Mouse (Mus musculus) small intestine, adult 2 months (tissue): ENCODE data around the gene Prr36.

ENCODE experiments used
- CTCF ChIP-seq: fragments of 200-500 bp; IDR thresholded peaks from 2 replicates; pipeline ENCODE4 v1.5.1; 2012; ENCODE audit warnings: low read depth, mild to moderate bottlenecking, control low read depth, inconsistent platforms, low read length, moderate library complexity, mixed read lengths; ENCODE audit not compliant: insufficient replicate concordance, insufficient read length; ENCODE audit errors: extremely low read depth
- POLR2A ChIP-seq: fragments of 200-500 bp; IDR thresholded peaks from 2 replicates; pipeline ENCODE4 v1.6.1; 2012; ENCODE audit warnings: low read depth, mild to moderate bottlenecking, control low read depth, inconsistent platforms, low read length, moderate library complexity

DNA sequence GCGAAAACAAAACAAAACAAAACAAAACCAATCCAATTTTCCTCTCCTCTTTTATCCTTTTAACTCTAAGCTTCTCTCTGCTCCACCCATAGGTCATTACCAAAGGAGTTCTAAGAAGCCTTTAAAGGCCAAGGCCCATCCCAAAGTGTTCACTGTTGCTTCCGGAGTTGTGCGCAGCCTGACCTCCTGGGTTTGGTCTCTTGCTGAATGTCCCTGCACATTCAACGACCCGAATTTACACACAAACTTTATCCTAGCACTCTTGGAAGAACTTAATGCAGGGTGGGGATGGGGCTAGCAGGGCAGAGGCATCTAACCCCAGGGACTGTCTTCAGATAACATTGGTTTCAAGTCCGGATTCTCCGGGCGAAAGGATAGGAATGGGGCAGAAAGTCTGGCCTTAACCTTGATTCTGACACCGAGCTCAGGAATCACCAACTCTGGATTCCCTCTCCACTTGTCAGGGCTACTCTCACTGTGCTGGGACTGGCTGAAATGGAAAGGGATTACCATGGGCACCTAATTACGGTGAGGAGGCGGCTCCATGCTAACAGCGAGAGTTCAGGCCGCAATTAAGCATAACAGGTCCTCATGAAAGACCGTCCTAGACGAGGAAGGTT is 20.7 kb upstream of the Prr36 start:
- TF ChIP-seq CTCF (no peak), POLR2A (no peak)
